Mouse (Mus musculus) macrophage (primary cell): ENCODE data around the gene Sapcd1. TPM values are rescaled to one million over a fixed set of nuclear protein-coding genes. Genes with fewer than 3 reads are reported as not detected.
"Not testable (repeated sequence)": the region's sequence is repeated elsewhere in the genome, so short reads cannot be mapped to it uniquely, and the experiment has no call there.

ENCODE experiments used
- H3K27ac ChIP-seq: fragments of 350-480 bp; formaldehyde crosslinking; 2 replicates; pipeline ENCODE4 v1.9.0; 2021
- H3K36me3 ChIP-seq: fragments of 350-480 bp; formaldehyde crosslinking; 2 replicates; pipeline ENCODE4 v1.9.0; 2021; ENCODE audit errors: inconsistent target
- H3K4me3 ChIP-seq: fragments of 350-480 bp; formaldehyde crosslinking; 2 replicates; pipeline ENCODE4 v1.9.0; 2021; ENCODE audit errors: inconsistent target
- H3K79me2 ChIP-seq: fragments of 350-480 bp; formaldehyde crosslinking; 2 replicates; pipeline ENCODE4 v1.9.0; 2021; ENCODE audit errors: inconsistent target
- whole genome bisulfite sequencing: methylation state at CpG from one replicate; pipeline ENCODE4 v1.1.7; 2026; ENCODE audit warnings: inconsistent platforms; ENCODE audit not compliant: missing documents; 5-methylcytosine and 5-hydroxymethylcytosine counted together
- polyA plus RNA-seq: library from polyadenylated mRNA; stranded (reverse); fragments of 250-400 nt; gene quantifications from 3 replicates; pipeline ENCODE4 v1.2.4, GENCODE M21; 2018; ENCODE audit warnings: inconsistent platforms

Gene Sapcd1
- polyA plus RNA-seq, 1 experiment from 2014 or later: not detected

DNA sequence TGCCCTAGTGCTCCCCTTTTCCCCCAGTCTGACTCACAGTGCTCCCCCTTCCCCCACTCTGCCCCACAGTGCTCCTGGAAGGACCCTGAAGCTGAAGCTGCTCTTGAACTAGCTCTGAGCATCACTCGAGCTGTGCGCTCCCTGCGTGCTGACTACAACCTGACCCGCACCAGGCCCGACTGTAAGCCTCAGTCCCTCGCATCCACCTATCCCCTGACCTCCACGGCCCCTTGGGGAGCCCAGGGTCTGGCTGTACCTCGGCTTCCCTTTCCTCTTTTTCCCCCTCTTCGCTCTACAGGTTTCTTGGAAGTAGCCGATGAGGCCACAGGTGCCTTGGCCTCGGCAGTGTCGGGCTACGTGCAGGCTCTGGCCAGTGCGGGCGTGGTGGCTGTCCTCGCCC lies 12.5 kb downstream of the Sapcd1 start:
- WGBS: 93% methylated on average over 16 of the region's 16 CpGs
- Histone ChIP-seq H3K27ac (no peak overlapping the region), H3K36me3 (peaks cover 49% of the 10 kb centered on the region), H3K79me2 (no peaks in the 10 kb centered on the region), H3K4me3 (no peak overlapping the region)

DNA sequence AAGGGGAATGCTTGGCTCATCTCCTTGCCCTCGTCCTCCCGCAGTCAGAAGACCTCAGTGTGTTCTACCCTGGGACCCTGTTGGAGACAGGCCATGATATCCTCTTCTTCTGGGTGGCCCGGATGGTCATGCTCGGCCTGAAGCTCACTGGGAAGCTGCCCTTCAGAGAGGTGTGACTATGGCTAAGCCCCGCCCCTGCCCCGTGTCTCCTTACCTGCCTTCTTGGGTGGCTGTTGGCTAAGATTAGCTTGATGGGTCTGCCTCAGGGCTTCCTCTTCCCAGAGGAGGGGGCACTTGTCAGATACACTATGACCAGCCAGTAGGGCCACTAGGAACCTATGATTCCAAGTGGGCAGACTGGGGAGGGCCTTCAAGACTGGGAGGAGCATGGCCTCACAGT lies 14.6 kb downstream of the Sapcd1 start:
- H3K27ac ChIP-seq: no peak overlapping the region
- H3K4me3 ChIP-seq: no peak overlapping the region
- peaks cover 57% of the 10 kb centered on the region for H3K36me3 ChIP-seq
- 88% methylated on average over 6 of the region's 6 CpGs for WGBS
- no peaks in the 10 kb centered on the region for H3K79me2 ChIP-seq

GRCm38 (mm10) chr17:35012430-35012829 lies 15.4 kb downstream of the Sapcd1 start:
- Histone ChIP-seq H3K79me2 (no peaks in the 10 kb centered on the region), H3K27ac (no peak overlapping the region)
- 92% methylated on average over 13 of the region's 13 CpGs for WGBS

DNA sequence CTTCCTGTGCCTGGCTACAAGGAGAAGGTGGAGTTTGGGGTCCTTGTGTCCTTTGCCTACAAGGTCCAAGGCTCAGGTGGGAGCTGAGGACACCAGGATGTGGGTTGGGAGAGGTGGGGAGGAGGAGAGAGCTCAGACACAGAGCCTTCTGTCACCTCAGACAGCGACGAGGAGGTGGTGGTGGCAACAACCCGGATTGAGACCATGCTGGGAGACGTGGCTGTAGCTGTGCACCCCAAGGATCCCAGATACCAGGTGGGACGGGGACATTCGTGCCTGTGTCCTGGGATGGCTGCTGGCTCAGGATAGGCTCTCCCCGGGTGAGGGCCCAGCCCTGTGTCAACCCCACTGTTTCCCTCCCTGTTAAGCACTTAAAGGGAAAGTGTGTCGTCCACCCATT lies 16.4 kb downstream of the Sapcd1 start:
- 99% methylated on average over 8 of the region's 8 CpGs for WGBS
- no peak overlapping the region for H3K4me3 ChIP-seq
- no peak overlapping the region for H3K27ac ChIP-seq
- peaks cover 57% of the 10 kb centered on the region for H3K36me3 ChIP-seq
- H3K79me2 ChIP-seq: no peaks in the 10 kb centered on the region

More at GRCm38 (mm10) chr17:35012430-35012829, 15.4 kb downstream of the Sapcd1 start:
- peaks cover 57% of the 10 kb centered on the region for H3K36me3 ChIP-seq
- H3K4me3 ChIP-seq: no peak overlapping the region

DNA sequence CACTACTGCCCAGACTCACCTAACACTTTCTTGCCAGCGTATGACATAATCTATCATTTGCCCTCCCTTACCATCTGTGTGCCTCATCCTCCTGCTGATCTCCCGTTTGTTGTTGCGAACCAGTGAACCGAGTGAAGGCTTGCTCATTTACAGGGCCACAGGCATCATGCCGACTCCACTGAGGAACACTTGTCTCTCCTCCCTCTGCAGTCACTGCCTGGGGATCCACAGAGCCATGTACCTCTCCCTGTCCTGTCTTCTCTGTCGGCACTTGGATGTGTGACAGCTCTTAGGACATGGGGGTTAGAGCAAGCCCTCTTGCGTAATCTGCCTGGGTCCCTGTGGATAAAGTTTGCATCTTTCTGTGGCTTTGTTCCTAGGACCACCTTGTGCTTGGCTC lies 18.2 kb downstream of the Sapcd1 start:
- Histone ChIP-seq H3K36me3 (peaks cover 60% of the 10 kb centered on the region), H3K79me2 (peaks cover 7% of the 10 kb centered on the region; the same call in 1 of the 2 replicates), H3K4me3 (no peak overlapping the region), H3K27ac (no peak overlapping the region)
- WGBS: 88% methylated on average over 7 of the region's 7 CpGs

DNA sequence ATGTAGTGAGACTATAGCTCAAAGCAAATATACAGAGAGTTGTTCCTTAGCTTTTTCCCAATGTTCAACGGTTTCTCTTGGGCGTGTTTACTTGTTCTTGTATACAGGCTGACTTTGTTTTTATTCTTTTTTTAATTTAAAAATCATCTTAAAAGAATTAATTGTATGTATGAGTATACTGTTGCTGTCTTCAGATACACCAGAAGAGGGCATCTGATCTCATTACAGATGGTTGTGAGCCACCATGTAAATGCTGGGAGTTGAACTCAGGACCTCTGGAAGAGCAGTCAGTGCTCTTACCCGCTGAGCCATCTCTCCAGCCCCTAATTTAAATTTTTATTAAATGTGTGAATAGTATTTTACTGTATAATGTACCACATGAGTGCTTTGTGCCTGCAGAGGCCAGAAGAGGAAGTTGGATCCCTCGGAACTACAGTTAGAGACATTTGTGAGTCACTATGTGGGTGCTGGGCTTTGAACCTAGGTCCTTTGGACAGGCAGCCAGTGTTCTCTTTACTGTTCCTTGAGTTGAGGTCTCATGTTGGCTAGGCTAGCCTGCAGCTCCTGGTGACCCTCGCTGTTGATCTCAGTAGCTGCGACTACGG lies 20.3 kb downstream of the Sapcd1 start:
- Histone ChIP-seq H3K36me3 (peaks cover 42% of the 10 kb centered on the region), H3K27ac (no peak overlapping the region), H3K4me3 (no peak overlapping the region), H3K79me2 (peaks cover 28% of the 10 kb centered on the region)
- 72% methylated on average over 7 of the region's 7 CpGs for WGBS

GRCm38 (mm10) chr17:35005902-35006301 lies 21.9 kb downstream of the Sapcd1 start:
- H3K79me2 ChIP-seq: peaks cover 32% of the 10 kb centered on the region
- WGBS: 94% methylated on average over 4 of the region's 5 CpGs
- H3K36me3 ChIP-seq: peaks cover 26% of the 10 kb centered on the region
- H3K27ac ChIP-seq, H3K4me3 ChIP-seq: not testable (repeated sequence)

GRCm38 (mm10) chr17:35005158-35005557 lies 22.7 kb downstream of the Sapcd1 start:
- no peak overlapping the region for H3K27ac ChIP-seq
- peaks cover 20% of the 10 kb centered on the region; the same call in 1 of the 2 replicates for H3K36me3 ChIP-seq
- H3K4me3 ChIP-seq: no peak overlapping the region
- 94% methylated on average over 10 of the region's 10 CpGs for WGBS
- peaks cover 32% of the 10 kb centered on the region for H3K79me2 ChIP-seq

GRCm38 (mm10) chr17:35004075-35004717 lies 23.6 kb downstream of the Sapcd1 start:
- no peak overlapping the region for H3K4me3 ChIP-seq
- H3K27ac ChIP-seq: no peak overlapping the region
- peaks cover 41% of the 10 kb centered on the region for H3K79me2 ChIP-seq
- H3K36me3 ChIP-seq: peaks cover 13% of the 10 kb centered on the region; the same call in 1 of the 2 replicates
- WGBS: 97% methylated on average over 13 of the region's 17 CpGs

DNA sequence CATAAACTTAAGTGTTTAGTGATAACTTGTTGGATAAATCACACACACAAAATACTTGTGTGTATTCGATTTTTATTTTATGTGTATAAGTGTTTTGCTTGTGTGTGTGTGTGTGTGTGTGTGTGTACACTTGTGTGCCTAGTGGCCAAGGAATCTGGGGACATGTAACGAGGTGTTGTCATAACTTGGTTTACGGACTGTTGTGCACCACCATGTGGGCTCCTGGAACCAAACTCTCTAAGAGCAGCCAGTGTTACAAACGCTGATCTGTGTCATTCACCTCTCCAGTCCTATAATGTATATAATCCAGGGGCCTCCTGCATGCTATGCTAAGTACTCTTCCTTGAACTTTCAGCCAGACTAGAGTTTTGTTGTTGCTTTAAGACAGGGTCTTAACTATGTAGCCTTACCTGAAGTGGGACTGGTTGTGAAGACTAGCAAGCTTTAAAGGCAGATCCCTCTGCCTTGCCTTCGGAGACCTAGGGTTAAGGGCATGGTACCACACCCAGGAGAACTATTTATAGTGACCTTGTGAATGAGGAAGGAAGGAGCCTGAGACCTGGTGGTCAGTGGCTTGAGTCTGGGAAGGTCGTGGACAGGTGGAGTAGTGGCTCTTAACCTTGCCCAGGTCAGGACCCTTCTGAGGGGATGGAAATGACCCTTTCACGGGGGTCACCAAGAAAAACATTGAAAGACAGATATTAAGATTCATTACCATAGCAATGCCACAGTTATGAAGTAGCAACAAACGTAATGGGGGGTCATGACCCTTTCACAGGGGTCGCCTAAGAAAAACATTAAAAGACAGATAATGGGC lies 24.6 kb downstream of the Sapcd1 start:
- H3K36me3 ChIP-seq: peaks cover 13% of the 10 kb centered on the region; the same call in 1 of the 2 replicates
- no peak overlapping the region for H3K4me3 ChIP-seq
- H3K79me2 ChIP-seq: peaks cover 50% of the 10 kb centered on the region
- WGBS: 43% methylated on average over 9 of the region's 9 CpGs
- H3K27ac ChIP-seq: peak overlapping the region; percentile 21; the same call in 1 of the 2 replicates

DNA sequence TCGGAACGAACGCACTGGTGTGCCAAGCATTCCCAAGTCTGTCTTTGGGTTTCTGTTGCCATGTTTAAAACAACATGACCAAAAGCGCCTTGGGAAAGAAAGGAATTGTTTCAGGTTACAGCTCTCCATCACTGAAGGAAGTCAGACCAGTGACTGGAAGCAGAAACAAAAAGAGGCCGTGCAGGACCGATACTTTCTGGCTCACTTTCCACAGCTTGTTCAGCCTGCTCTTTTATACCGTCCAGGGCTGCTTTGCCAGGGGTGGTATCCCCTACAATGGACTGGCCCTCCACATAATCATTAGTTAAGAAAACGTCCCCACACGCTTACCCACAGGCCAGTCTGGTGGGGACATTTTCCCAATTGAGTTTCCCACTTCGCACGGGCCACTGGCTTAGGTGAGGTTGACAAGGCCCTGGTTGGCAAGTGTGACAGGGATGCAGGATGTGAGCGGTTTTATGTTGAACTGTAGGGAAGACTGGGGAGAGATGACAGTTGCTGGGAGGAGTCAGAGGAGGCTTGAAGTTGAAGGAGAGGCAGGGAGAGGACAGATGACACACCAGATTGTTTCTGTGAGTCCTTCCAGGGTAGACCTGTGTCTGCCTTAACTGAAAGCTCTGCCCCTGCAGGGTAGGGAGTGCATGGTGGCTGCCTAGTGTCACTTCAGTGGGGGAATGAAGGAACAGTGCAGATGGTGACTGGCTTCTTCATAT lies 25.5 kb downstream of the Sapcd1 start:
- peaks cover 60% of the 10 kb centered on the region for H3K79me2 ChIP-seq
- H3K36me3 ChIP-seq: peaks cover 13% of the 10 kb centered on the region; the same call in 1 of the 2 replicates
- 3% methylated on average over 12 of the region's 12 CpGs for WGBS
- peak overlapping the region; percentile 70 for H3K27ac ChIP-seq
- peak overlapping the region; percentile 40 for H3K4me3 ChIP-seq

DNA sequence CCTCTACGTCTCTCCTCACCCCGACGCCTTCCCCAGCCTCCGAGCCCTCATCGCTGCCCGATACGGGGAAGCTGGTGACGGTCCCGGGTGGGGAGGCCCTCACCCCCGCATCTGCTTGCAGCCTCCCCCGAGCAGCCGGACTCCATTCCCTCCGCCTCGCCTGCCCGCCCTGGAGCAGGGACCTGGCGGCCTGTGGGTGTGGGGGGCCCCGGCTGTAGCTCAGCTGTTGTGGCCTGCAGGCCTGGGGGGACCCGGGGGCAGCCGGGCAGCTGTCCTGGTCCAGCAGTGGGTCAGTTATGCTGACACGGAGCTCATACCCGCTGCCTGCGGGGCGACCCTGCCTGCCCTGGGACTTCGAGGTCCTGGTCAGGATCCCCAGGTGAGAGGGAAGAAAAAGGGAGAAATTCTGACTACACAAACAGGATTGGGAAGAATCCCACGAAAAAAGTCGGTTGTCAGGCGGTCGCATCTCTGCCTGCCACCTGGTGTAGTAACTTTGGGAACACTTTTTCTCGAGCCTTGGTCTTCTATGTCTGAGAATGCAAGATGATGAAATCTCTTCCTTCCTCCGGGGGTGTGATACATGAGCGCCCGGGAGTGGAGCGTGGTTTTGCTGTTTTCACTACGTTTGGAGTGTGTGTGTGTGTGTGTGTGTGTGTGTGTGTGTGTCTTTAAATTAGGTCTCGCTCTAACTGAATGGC lies 26.2 kb downstream of the Sapcd1 start:
- H3K36me3 ChIP-seq: peaks cover 13% of the 10 kb centered on the region; the same call in 1 of the 2 replicates
- peak overlapping the region; percentile 40 for H3K4me3 ChIP-seq
- WGBS: 1% methylated on average over 35 of the region's 35 CpGs
- peak overlapping the region; percentile 70 for H3K27ac ChIP-seq
- H3K79me2 ChIP-seq: peaks cover 67% of the 10 kb centered on the region

DNA sequence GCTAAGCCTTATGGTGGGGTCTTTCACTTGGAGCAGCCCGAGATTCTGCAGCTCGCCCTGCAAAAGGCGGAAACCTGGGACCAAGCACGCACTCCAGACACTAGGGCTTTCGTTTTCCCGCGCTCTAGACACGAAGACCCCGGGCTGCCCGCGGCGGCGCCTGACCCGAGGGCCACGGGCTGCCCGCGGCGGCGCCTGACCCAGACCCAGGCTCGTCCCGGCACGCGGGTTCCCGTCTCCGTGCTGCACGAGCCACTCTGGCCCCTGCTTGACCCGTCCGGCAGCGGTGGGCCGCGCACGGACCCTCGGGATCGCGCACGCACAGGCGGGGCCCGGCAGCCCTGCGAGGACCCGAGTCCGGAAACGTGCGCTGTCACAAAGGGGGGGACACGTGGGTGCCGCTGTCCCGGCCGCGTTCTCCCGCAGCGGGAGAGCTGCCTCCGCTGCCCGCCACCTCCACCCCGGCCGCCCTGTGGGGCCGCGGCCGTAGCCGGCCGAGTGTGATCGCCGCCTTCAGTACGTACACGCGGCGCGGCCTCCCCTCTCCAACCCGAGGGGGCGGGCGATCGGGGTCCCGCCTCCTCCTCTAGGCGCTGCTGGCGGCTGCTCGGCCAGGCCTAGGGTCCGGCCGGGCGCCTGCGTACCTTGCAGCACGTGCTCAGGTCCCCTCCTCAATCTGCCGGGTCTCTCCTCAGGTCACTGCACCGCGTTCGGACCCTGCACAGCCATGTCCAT lies 26.9 kb downstream of the Sapcd1 start, which contains the start of gene Vars:
Gene Vars, plus strand, starts transcription at position 271 of the 735 bp plus-strand sequence.
- Histone ChIP-seq H3K27ac (peak within 1 kb of the TSS; percentile 94), H3K36me3 (peaks cover 13% of the 10 kb centered on the region; the same call in 1 of the 2 replicates), H3K79me2 (peaks cover 69% of the 10 kb centered on the region), H3K4me3 (peak within 1 kb of the TSS; percentile 72)
- WGBS: under 1% methylated on average over 77 of the region's 83 CpGs
